Mouse (Mus musculus) kidney, embryonic 15.5 days (tissue): ENCODE data around the gene Cdt1. TPM values are rescaled to one million over a fixed set of nuclear protein-coding genes. Genes with fewer than 3 reads are reported as not detected.

Source experiments
- ATAC-seq: fragments of 200-750 bp; cut with Nextera tagmentation; replicated peaks from 2 replicates; pipeline ENCODE4 v1.8.0; 2017; ENCODE audit warnings: moderate TSS enrichment; ENCODE audit not compliant: low FRiP score
- H3K27ac ChIP-seq: fragments of 300-500 bp; sonication (generic); 2 replicates; pipeline ENCODE4 v1.5.1; 2015; ENCODE audit warnings: mild to moderate bottlenecking, inconsistent platforms
- H3K27me3 ChIP-seq: fragments of 300-500 bp; sonication (generic); 2 replicates; pipeline ENCODE4 v1.6.1; 2015; ENCODE audit warnings: inconsistent platforms
- H3K36me3 ChIP-seq: fragments of 300-500 bp; sonication (generic); 2 replicates; pipeline ENCODE4 v1.6.1; 2015; ENCODE audit warnings: inconsistent platforms
- H3K4me1 ChIP-seq: fragments of 300-500 bp; sonication (generic); 2 replicates; pipeline ENCODE4 v1.6.1; 2015; ENCODE audit warnings: inconsistent platforms
- H3K4me2 ChIP-seq: fragments of 300-500 bp; sonication (generic); 2 replicates; pipeline ENCODE4 v1.6.1; 2015; ENCODE audit warnings: moderate library complexity, mild to moderate bottlenecking, inconsistent platforms
- H3K4me3 ChIP-seq: fragments of 300-500 bp; sonication (generic); replicated peaks from 2 replicates; pipeline ENCODE4 v1.5.1; 2015; ENCODE audit warnings: mild to moderate bottlenecking, inconsistent platforms
- H3K9ac ChIP-seq: fragments of 300-500 bp; sonication (generic); 2 replicates; pipeline ENCODE4 v1.6.1; 2015; ENCODE audit warnings: mild to moderate bottlenecking, inconsistent platforms
- H3K9me3 ChIP-seq: fragments of 300-500 bp; sonication (generic); replicated peaks from 2 replicates; pipeline ENCODE4 v1.6.1; 2016; ENCODE audit warnings: inconsistent platforms
- WGBS: fragments of 180-500 bp; shearing (Covaris S2); methylation state at CpG from one replicate; pipeline ENCODE4 v1.1.7; 2015; ENCODE audit warnings: mixed read lengths; 5-methylcytosine and 5-hydroxymethylcytosine counted together
- polyA plus RNA-seq: library from polyadenylated mRNA; unstranded; fragments of >200 nt; fragmentation: Nextera tagmentation; extraction: Ambion mirVana; gene quantifications from 2 replicates; pipeline ENCODE4 v1.2.1, GENCODE M21; 2015

Cdt1 gene
- polyA plus RNA-seq, 1 experiment from 2014 or later = 50.4 TPM

DNA sequence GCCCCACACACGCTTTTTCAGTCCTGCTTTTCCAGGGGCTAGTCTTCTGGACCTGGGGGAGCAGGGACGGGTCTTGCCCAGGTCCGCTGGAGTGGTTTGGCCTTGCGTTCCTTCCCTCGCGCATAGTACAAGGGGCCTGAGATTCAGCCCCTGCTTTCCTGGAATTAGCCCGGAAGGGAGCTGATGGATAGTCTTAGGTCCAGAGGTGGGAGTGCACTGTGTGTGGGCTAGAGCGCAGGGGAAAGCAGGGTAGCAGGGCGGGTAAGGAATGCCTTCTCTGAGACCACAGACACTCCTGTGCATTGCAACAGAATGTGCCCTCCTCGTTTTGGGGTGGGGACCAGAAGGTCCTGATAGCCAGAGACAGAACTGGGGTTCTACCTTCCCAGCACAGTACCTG is 9.3 kb downstream of the Cdt1 start:
- peak; percentile 45 for ATAC-seq
- peak overlapping the region; percentile 87 for H3K27ac ChIP-seq
- 0 out of 2 replicates have a peak overlapping the region, but pooled peaks have one; percentile 73 for H3K9ac ChIP-seq
- H3K9me3 ChIP-seq = no peaks in the 10 kb centered on the region
- H3K4me2 ChIP-seq = peak overlapping the region; percentile 89
- peak overlapping the region; percentile 83 for H3K4me3 ChIP-seq
- 23% methylated on average over 10 of the region's 10 CpGs for WGBS
- peaks cover 69% of the 10 kb centered on the region for H3K4me1 ChIP-seq
- peaks cover 24% of the 10 kb centered on the region for H3K36me3 ChIP-seq
- H3K27me3 ChIP-seq = no peaks in the 10 kb centered on the region

- Histone ChIP-seq H3K4me1 (peaks cover 65% of the 10 kb centered on the region), H3K36me3 (peaks cover 4% of the 10 kb centered on the region), H3K27ac (peak overlapping the region; percentile 32), H3K4me2 (0 out of 2 replicates have a peak overlapping the region, but pooled peaks have one; percentile 7), H3K9ac (no peak overlapping the region), H3K4me3 (no peak overlapping the region), H3K27me3 (no peaks in the 10 kb centered on the region), H3K9me3 (no peaks in the 10 kb centered on the region)
- ATAC-seq = no peak
- WGBS = 26% methylated on average over 7 of the region's 7 CpGs
Observed at GRCm38 (mm10) chr8:122579196-122579595, 11.4 kb downstream of the Cdt1 start.

- ATAC-seq = no peak
- Histone ChIP-seq H3K27ac (no peak overlapping the region), H3K9me3 (no peaks in the 10 kb centered on the region), H3K4me2 (no peak overlapping the region), H3K36me3 (no peaks in the 10 kb centered on the region), H3K27me3 (no peaks in the 10 kb centered on the region), H3K4me3 (no peak overlapping the region), H3K9ac (no peak overlapping the region), H3K4me1 (peaks cover 60% of the 10 kb centered on the region)
- 51% methylated on average over 15 of the region's 15 CpGs for WGBS
Observed at GRCm38 (mm10) chr8:122580926-122581325, 13.1 kb downstream of the Cdt1 start.

- no peaks in the 10 kb centered on the region for H3K27me3 ChIP-seq
- no peak overlapping the region for H3K4me2 ChIP-seq
- 83% methylated on average over 9 of the region's 9 CpGs for WGBS
- no peak overlapping the region for H3K27ac ChIP-seq
- no peaks in the 10 kb centered on the region for H3K36me3 ChIP-seq
- H3K9me3 ChIP-seq = no peaks in the 10 kb centered on the region
- H3K4me3 ChIP-seq = no peak overlapping the region
- H3K4me1 ChIP-seq = peaks cover 35% of the 10 kb centered on the region
- no peak for ATAC-seq
- H3K9ac ChIP-seq = no peak overlapping the region
Observed at GRCm38 (mm10) chr8:122584981-122585380, 17.2 kb downstream of the Cdt1 start.

DNA sequence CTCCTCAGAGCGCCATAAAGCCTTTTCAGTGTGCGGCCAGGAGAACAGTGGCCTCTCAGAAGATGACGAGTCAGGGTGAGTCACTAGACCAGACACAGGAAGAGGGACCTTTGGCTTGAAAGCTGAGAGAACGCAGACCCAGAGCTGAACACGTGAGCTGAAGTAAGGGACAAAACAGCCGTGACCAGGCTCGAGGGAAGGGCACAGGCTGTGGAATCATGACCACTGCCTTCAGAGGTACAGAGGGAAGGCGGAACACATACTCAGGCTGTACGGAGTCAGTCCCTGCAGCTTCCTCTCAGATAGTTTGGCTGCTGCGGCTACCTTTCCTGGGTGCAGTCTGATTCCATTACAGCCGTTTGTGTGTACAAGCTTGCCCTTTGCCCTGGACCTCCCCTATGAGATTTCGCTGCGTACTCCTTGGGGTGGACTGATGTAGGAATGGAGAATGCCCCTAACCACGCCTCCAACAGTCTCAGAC is 17.6 kb downstream of the Cdt1 start:
- no peaks in the 10 kb centered on the region for H3K27me3 ChIP-seq
- ATAC-seq = no peak; the same call in 1 of the 2 replicates
- no peak overlapping the region for H3K4me2 ChIP-seq
- H3K9ac ChIP-seq = no peak overlapping the region
- H3K4me3 ChIP-seq = no peak overlapping the region
- H3K9me3 ChIP-seq = no peaks in the 10 kb centered on the region
- WGBS = 33% methylated on average over 14 of the region's 14 CpGs
- H3K36me3 ChIP-seq = no peaks in the 10 kb centered on the region
- H3K4me1 ChIP-seq = peaks cover 31% of the 10 kb centered on the region
- H3K27ac ChIP-seq = no peak overlapping the region

DNA sequence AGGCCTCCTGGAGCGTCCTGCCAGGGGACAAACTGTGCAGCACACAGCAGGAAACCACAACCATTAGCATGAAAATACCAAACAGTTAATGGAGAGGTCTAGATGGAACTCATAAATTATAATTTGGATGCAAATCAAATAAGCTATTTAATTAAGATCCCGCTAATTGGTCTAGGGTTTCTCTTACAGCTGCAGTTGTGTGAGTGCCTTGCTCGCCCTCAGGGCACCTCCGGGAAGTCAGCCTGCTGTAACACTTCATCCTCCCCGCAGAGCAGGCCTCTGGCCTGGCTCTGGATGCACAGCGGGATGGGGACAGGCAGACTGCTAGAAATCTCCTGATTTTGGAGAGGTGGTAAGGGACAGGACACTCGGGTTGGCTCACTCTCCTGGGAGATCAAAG is 18.4 kb downstream of the Cdt1 start:
- H3K4me2 ChIP-seq = no peak overlapping the region

DNA sequence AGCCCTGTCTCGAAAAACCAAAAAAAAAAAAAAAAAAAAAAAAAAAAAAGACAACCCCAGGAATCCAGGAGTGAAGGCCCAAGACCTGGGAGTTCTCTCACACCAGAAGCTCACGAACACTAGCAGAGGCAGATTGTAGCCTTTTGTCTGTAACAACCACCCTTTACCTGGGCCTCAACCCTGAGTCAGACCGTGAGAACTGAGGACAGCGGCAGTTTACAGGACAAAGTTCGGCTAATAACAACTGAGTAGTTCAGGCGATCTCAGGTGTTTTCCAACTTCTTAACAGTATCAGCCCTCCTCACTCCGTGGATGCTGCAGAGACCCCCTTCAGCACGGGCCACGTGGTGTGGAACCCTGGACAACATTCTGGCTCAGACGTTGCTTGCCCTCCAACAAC is 18.9 kb downstream of the Cdt1 start:
- no peaks in the 10 kb centered on the region for H3K27me3 ChIP-seq
- no peak for ATAC-seq
- 81% methylated on average over 10 of the region's 10 CpGs for WGBS
- no peak overlapping the region for H3K9ac ChIP-seq
- H3K4me2 ChIP-seq = no peak overlapping the region
- no peaks in the 10 kb centered on the region for H3K36me3 ChIP-seq
- H3K27ac ChIP-seq = no peak overlapping the region
- H3K4me3 ChIP-seq = no peak overlapping the region
- H3K9me3 ChIP-seq = no peaks in the 10 kb centered on the region
- peaks cover 28% of the 10 kb centered on the region for H3K4me1 ChIP-seq

More for the DNA sequence above, 18.4 kb downstream of the Cdt1 start:
- H3K27ac ChIP-seq = no peak overlapping the region
- H3K9me3 ChIP-seq = no peaks in the 10 kb centered on the region
- ATAC-seq = no peak
- 53% methylated on average over 7 of the region's 7 CpGs for WGBS
- no peak overlapping the region for H3K9ac ChIP-seq
- H3K27me3 ChIP-seq = no peaks in the 10 kb centered on the region
- H3K36me3 ChIP-seq = no peaks in the 10 kb centered on the region
- H3K4me1 ChIP-seq = peaks cover 28% of the 10 kb centered on the region
- H3K4me3 ChIP-seq = no peak overlapping the region

- no peak for ATAC-seq
- Histone ChIP-seq H3K9me3 (no peaks in the 10 kb centered on the region), H3K4me2 (no peak overlapping the region), H3K4me3 (no peak overlapping the region), H3K36me3 (peaks cover 12% of the 10 kb centered on the region), H3K4me1 (peaks cover 4% of the 10 kb centered on the region; the same call in 1 of the 2 replicates), H3K27ac (no peak overlapping the region), H3K27me3 (no peaks in the 10 kb centered on the region), H3K9ac (no peak overlapping the region)
- 53% methylated on average over 12 of the region's 12 CpGs for WGBS
Observed at GRCm38 (mm10) chr8:122593240-122593639, 25.4 kb downstream of the Cdt1 start.

DNA sequence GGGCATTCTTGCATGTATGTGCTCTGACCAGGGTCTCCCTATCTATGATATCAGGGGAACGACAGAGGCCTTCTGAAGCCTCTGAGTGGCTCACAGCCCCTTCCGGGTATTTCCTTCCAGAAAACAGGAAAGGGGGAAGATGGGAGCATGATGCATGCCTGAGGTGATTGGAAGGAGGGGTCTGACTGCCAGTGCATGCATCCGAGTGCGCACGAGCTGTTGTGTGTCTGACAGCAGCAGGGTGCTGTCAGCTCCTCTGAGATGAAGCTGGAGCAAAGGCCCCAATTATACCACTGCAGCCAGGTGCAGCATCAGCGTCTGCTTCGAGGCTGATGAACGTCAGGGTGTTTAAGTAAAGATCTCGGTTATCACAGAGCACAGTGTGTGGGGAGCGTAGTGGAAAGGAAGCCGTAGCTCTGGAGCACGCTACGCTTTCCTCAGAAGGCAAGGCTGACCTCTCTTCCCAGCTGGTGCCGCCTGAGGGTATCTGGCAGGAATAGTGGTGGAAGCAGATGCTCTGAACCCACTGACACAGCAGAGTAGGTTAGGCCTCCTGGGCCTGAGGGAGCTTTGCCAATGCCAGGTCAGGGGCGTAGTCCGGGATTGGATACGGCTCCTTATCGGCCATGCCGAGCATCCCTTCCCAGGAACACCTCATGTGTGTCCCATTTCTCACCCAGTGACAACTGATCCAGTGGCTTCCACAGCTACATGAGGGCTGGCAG is 26.1 kb downstream of the Cdt1 start:
- Histone ChIP-seq H3K4me2 (no peak overlapping the region), H3K4me1 (peaks cover 4% of the 10 kb centered on the region; the same call in 1 of the 2 replicates), H3K27me3 (no peaks in the 10 kb centered on the region), H3K4me3 (no peak overlapping the region), H3K9me3 (no peaks in the 10 kb centered on the region), H3K9ac (no peak overlapping the region), H3K27ac (no peak overlapping the region), H3K36me3 (peaks cover 18% of the 10 kb centered on the region)
- WGBS = 78% methylated on average over 19 of the region's 19 CpGs
- ATAC-seq = no peak

GRCm38 (mm10) chr8:122596031-122596430 is 28.2 kb downstream of the Cdt1 start:
- Histone ChIP-seq H3K36me3 (peaks cover 25% of the 10 kb centered on the region), H3K27ac (no peak overlapping the region), H3K4me3 (no peak overlapping the region), H3K4me1 (peaks cover 4% of the 10 kb centered on the region; the same call in 1 of the 2 replicates), H3K9ac (no peak overlapping the region), H3K9me3 (no peaks in the 10 kb centered on the region), H3K27me3 (no peaks in the 10 kb centered on the region), H3K4me2 (no peak overlapping the region)
- WGBS = 56% methylated on average over 4 of the region's 4 CpGs
- no peak for ATAC-seq

DNA sequence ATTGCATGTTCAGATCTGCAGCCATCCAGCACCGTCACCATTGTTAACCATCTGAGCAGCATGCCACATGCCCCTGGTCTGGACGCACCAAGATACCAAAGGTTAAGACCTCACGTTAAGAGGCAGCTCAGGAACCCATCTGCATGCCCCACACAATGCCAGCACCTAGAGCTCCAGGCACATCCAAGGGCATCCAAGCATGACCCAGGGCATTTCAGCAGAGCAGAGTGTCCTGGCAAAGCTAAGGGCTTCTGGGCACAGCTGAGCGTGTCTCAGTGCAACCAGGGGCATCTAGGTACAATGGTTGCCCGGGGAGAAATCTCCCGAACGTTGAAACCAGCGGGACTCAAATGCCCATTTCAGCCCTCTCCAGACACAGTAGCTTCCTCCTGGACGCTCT is 32.9 kb downstream of the Cdt1 start:
- no peaks in the 10 kb centered on the region for H3K27me3 ChIP-seq
- H3K36me3 ChIP-seq = peaks cover 28% of the 10 kb centered on the region
- ATAC-seq = no peak
- 85% methylated on average over 9 of the region's 9 CpGs for WGBS
- H3K4me2 ChIP-seq = no peak overlapping the region
- 0 out of 2 replicates have a peak, but pooled peaks cover 3% of the 10 kb centered on the region for H3K4me1 ChIP-seq
- no peak overlapping the region for H3K27ac ChIP-seq
- no peak overlapping the region for H3K9ac ChIP-seq
- H3K4me3 ChIP-seq = no peak overlapping the region
- H3K9me3 ChIP-seq = no peaks in the 10 kb centered on the region

DNA sequence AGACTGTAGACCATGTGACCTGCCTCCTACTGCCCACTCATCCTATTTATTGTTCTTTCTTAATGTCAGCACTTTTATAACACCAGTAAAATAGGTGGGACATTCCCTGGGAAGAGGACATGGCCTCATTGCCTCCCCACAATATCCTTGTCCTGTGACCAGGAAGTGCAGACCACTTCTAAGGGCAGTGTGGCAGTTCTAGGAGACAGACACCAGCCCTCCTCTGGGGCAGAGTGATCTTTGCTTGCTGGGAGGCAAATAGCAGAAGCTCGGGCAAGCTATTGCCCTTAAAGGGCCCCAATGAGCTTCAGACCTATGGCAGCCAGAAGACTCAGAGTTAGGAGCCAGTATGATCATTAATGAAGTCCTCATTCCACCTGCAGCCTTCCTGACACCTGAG is 36.8 kb downstream of the Cdt1 start:
- H3K36me3 ChIP-seq = peaks cover 11% of the 10 kb centered on the region; the same call in 1 of the 2 replicates
- no peak overlapping the region for H3K27ac ChIP-seq
- no peak overlapping the region for H3K4me2 ChIP-seq
- no peak overlapping the region for H3K4me3 ChIP-seq
- WGBS = 29% methylated on average over 1 of the region's 1 CpGs
- ATAC-seq = no peak
- no peak overlapping the region for H3K9ac ChIP-seq
- H3K9me3 ChIP-seq = no peaks in the 10 kb centered on the region
- no peaks in the 10 kb centered on the region for H3K27me3 ChIP-seq
- H3K4me1 ChIP-seq = 0 out of 2 replicates have a peak, but pooled peaks cover 3% of the 10 kb centered on the region
